Mouse (Mus musculus): ENCODE measurements around the gene D1Ertd622e. TPM values are rescaled to one million over a fixed set of nuclear protein-coding genes. Genes with fewer than 3 reads are reported as not detected.

D1Ertd622e gene
- 10 to 100 TPM; 13.2 to 16.2 TPM for total RNA-seq (2021)
- long read RNA-seq, experiment 1, full-length matches to known transcripts = 11 of 15 reads
- long read RNA-seq, experiment 1, partial matches to known transcripts = 0 of 15 reads
- long read RNA-seq, experiment 1, other reads (novel, unspliced or antisense) = 4 of 15 reads
- long read RNA-seq, experiment 2, full-length matches to known transcripts = 10 of 12 reads
- long read RNA-seq, experiment 2, partial matches to known transcripts = 0 of 12 reads
- long read RNA-seq, experiment 2, other reads (novel, unspliced or antisense) = 2 of 12 reads

GRCm38 (mm10) chr1:97661406-97662241 lies at the start of gene D1Ertd622e:
Gene D1Ertd622e, minus strand, starts transcription at chr1:97662074.
- peak; percentile 66 for DNase-seq (ENCODE audit: low spot score)

- no peak for DNase-seq (ENCODE audit: low spot score)
These were observed 48.6 kb upstream of the D1Ertd622e start for GRCm38 (mm10) chr1:97710520-97710919.

GRCm38 (mm10) chr1:97705389-97705788 lies 43.5 kb upstream of the D1Ertd622e start:
- DNase-seq (ENCODE audit: low spot score) = no peak

GRCm38 (mm10) chr1:97704646-97705045 lies 42.8 kb upstream of the D1Ertd622e start:
- DNase-seq (ENCODE audit: low spot score) = no peak

GRCm38 (mm10) chr1:97698956-97699570 lies 37.2 kb upstream of the D1Ertd622e start:
- no peak for DNase-seq (ENCODE audit: low spot score)

- no peak for DNase-seq (ENCODE audit: low spot score)
These were observed 35.4 kb upstream of the D1Ertd622e start for GRCm38 (mm10) chr1:97697273-97697672.

- DNase-seq (ENCODE audit: low spot score) = no peak
These were observed 32.0 kb upstream of the D1Ertd622e start for GRCm38 (mm10) chr1:97693825-97694224.

- peak; percentile 52 for DNase-seq (ENCODE audit: low spot score)
These were observed 26.9 kb upstream of the D1Ertd622e start for GRCm38 (mm10) chr1:97688756-97689155.

GRCm38 (mm10) chr1:97676526-97677177 lies 14.8 kb upstream of the D1Ertd622e start:
- no peak for DNase-seq (ENCODE audit: low spot score)

- no peak for DNase-seq (ENCODE audit: low spot score)
These were observed 14.2 kb upstream of the D1Ertd622e start for GRCm38 (mm10) chr1:97676115-97676514.

GRCm38 (mm10) chr1:97672849-97673248 lies 11.0 kb upstream of the D1Ertd622e start:
- DNase-seq (ENCODE audit: low spot score) = no peak

- no peak for DNase-seq (ENCODE audit: low spot score)
These were observed 5.4 kb upstream of the D1Ertd622e start for GRCm38 (mm10) chr1:97667288-97667687.

GRCm38 (mm10) chr1:97662324-97662723 lies 450 bp upstream of the D1Ertd622e start:
- DNase-seq (ENCODE audit: low spot score) = no peak

GRCm38 (mm10) chr1:97660687-97661405 lies 1.0 kb downstream of the D1Ertd622e start:
- peak; percentile 74 for DNase-seq (ENCODE audit: low spot score)

GRCm38 (mm10) chr1:97659405-97659804 lies 2.5 kb downstream of the D1Ertd622e start:
- DNase-seq (ENCODE audit: low spot score) = no peak

GRCm38 (mm10) chr1:97657786-97658185 lies 4.1 kb downstream of the D1Ertd622e start:
- peak; percentile 64 for DNase-seq (ENCODE audit: low spot score)

GRCm38 (mm10) chr1:97657201-97657600 lies 4.7 kb downstream of the D1Ertd622e start:
- no peak for DNase-seq (ENCODE audit: low spot score)

- no peak for DNase-seq (ENCODE audit: low spot score)
These were observed 7.4 kb downstream of the D1Ertd622e start for GRCm38 (mm10) chr1:97654397-97654975.

- no peak for DNase-seq (ENCODE audit: low spot score)
These were observed 11.2 kb downstream of the D1Ertd622e start for GRCm38 (mm10) chr1:97650553-97651123.

- peak; percentile 53 for DNase-seq (ENCODE audit: low spot score)
These were observed 11.8 kb downstream of the D1Ertd622e start for GRCm38 (mm10) chr1:97650072-97650471.

Data from gastrocnemius, adult 18-20 months (tissue).